Mouse (Mus musculus): ENCODE measurements around the gene Higd1c. TPM values are rescaled to one million over a fixed set of nuclear protein-coding genes. Genes with fewer than 3 reads are reported as not detected.

The Higd1c gene
- total RNA-seq, 2 experiments from 2014 or later = not detected

GRCm38 (mm10) chr15:100424396-100425122, 60.2 kb downstream of the Higd1c start, which contains the start of gene Slc11a2:
Gene Slc11a2 (minus strand): TSS chr15:100425072.
- DNase-seq = no peak
- intact Hi-C loops (cut with DNase I; ENCODE audit: low total_unique reads) = no loop called here

- intact Hi-C loops (cut with DNase I; ENCODE audit: low total_unique reads) = no loop called here
- peak; percentile 20 for DNase-seq
Observed at GRCm38 (mm10) chr15:100428296-100428905, 64.1 kb downstream of the Higd1c start.

- intact Hi-C loops (cut with DNase I; ENCODE audit: low total_unique reads) = no loop called here
Observed at GRCm38 (mm10) chr15:100429959-100430565, 65.7 kb downstream of the Higd1c start.

GRCm38 (mm10) chr15:100433234-100433633, 68.9 kb downstream of the Higd1c start:
- no peak for DNase-seq
- intact Hi-C loops (cut with DNase I; ENCODE audit: low total_unique reads) = no loop called here

More at GRCm38 (mm10) chr15:100429959-100430565, 65.7 kb downstream of the Higd1c start:
- no peak for DNase-seq

Other genes starting within 250 kb of the Higd1c start
- gene Atf1, start 136.7 kb upstream of the Higd1c start, total RNA-seq (2021) = 10 to 100 TPM; 31.1 to 40.4 TPM
- not detected for gene Tmprss12, start 83.7 kb upstream of the Higd1c start, total RNA-seq (2021)
- gene Mettl7a1, start 60.4 kb upstream of the Higd1c start, total RNA-seq (2021) = 10 to 100 TPM; 18.5 to 23.0 TPM
- under 1 TPM in 1 of 2 experiments, not detected in 1; 0.21 TPM for gene Mettl7a3, start 29.6 kb upstream of the Higd1c start, total RNA-seq (2021)
- not detected for gene Methig1, start 11.4 kb upstream of the Higd1c start, total RNA-seq (2021)
- gene Mettl7a2, start 11.3 kb upstream of the Higd1c start, total RNA-seq (2021) = under 1 TPM; 0.49 TPM
- not detected for gene Gm5475, start 57.6 kb downstream of the Higd1c start, total RNA-seq (2021)
- gene Slc11a2, start 60.5 kb downstream of the Higd1c start, total RNA-seq (2021) = 10 to 100 TPM; 32.3 to 34.8 TPM
- 10 to 100 TPM in 1 of 2 experiments, 1 to 10 TPM in 1; 9.2 to 10.5 TPM for gene Letmd1, start 104.5 kb downstream of the Higd1c start, total RNA-seq (2021)
- gene Csrnp2, start 130.9 kb downstream of the Higd1c start, total RNA-seq (2021) = 1 to 10 TPM; 1.9 to 2.9 TPM
- gene Tfcp2, start 187.5 kb downstream of the Higd1c start, total RNA-seq (2021) = 10 to 100 TPM in 1 of 2 experiments, 1 to 10 TPM in 1; 9.6 to 11.6 TPM
- 1 to 10 TPM; 7.6 to 9.7 TPM for gene Pou6f1, start 235.4 kb downstream of the Higd1c start, total RNA-seq (2021)